Mouse (Mus musculus) hindbrain, postnatal 0 days (tissue): ENCODE data around the gene Ddx19b. TPM values are rescaled to one million over a fixed set of nuclear protein-coding genes. Genes with fewer than 3 reads are reported as not detected.
"Not testable (repeated sequence)": the region's sequence is repeated elsewhere in the genome, so short reads cannot be mapped to it uniquely, and the experiment has no call there.

Source experiments
- ATAC-seq: fragments of 200-750 bp; cut with Nextera tagmentation; 2 replicates; pipeline ENCODE4 v1.8.0; 2017; ENCODE audit warnings: mild to moderate bottlenecking, moderate TSS enrichment, moderate library complexity
- DNase-seq: peaks from one replicate; pipeline ENCODE4 v3.0.0-alpha.2; 2015; ENCODE audit warnings: low spot score
- H3K27ac ChIP-seq: fragments of 300-500 bp; sonication (generic); 2 replicates; pipeline ENCODE4 v1.5.1; 2014; ENCODE audit warnings: mild to moderate bottlenecking
- H3K27me3 ChIP-seq: fragments of 300-500 bp; sonication (generic); 2 replicates; pipeline ENCODE4 v1.6.1; 2014; ENCODE audit warnings: low read length, mixed read lengths; ENCODE audit not compliant: insufficient read depth
- H3K36me3 ChIP-seq: fragments of 300-500 bp; sonication (generic); 2 replicates; pipeline ENCODE4 v1.6.1; 2014; ENCODE audit warnings: low read length, mixed read lengths; ENCODE audit not compliant: insufficient read depth
- H3K4me1 ChIP-seq: fragments of 300-500 bp; sonication (generic); 2 replicates; pipeline ENCODE4 v1.6.1; 2014; ENCODE audit warnings: antibody characterized with exemption, low read length, mixed read lengths; ENCODE audit not compliant: insufficient read depth
- H3K4me2 ChIP-seq: fragments of 300-500 bp; sonication (generic); 2 replicates; pipeline ENCODE4 v1.6.1; 2014; ENCODE audit warnings: low read depth, mild to moderate bottlenecking, low read length, moderate library complexity, mixed read lengths
- H3K4me3 ChIP-seq: fragments of 300-500 bp; sonication (generic); 2 replicates; pipeline ENCODE4 v1.5.1; 2014; ENCODE audit warnings: low read length
- H3K9ac ChIP-seq: fragments of 300-500 bp; sonication (generic); replicated peaks from 2 replicates; pipeline ENCODE4 v1.6.1; 2014; ENCODE audit warnings: mild to moderate bottlenecking, low read length, moderate library complexity, mixed read lengths
- H3K9me3 ChIP-seq: fragments of 300-500 bp; sonication (generic); 2 replicates; pipeline ENCODE4 v1.6.1; 2016; ENCODE audit warnings: low read length, mixed read lengths
- CTCF ChIP-seq: IDR thresholded peaks from 2 replicates; pipeline ENCODE4 v1.5.1; 2016; ENCODE audit warnings: antibody characterized with exemption, control low read depth, low read depth
- WGBS: fragments of 180-500 bp; shearing (Covaris S2); extraction: QIAGEN DNeasy Blood & Tissue Kit; methylation state at CpG from one replicate; pipeline ENCODE4 v1.1.7; 2014; 5-methylcytosine and 5-hydroxymethylcytosine counted together
- polyA plus RNA-seq: library from polyadenylated mRNA; unstranded; fragments of >200 nt; fragmentation: Nextera tagmentation; extraction: Ambion mirVana; gene quantifications from 2 replicates; pipeline ENCODE4 v1.2.1, GENCODE M21; 2015
- total RNA-seq: library from RNA; depleted of rRNA; stranded (reverse); fragments of >200 nt; gene quantifications from 2 replicates; pipeline ENCODE4 v1.2.3, GENCODE M21; 2014

Ddx19b gene
- total and polyA plus RNA-seq, 2 experiments from 2014 or later: 5.8 to 12.8 TPM

- DNase-seq: peak; percentile 95
- Histone ChIP-seq H3K4me2 (peak overlapping the region; percentile 67), H3K9me3 (no peaks in the 10 kb centered on the region), H3K27ac (peak overlapping the region; percentile 71), H3K4me3 (peak overlapping the region; percentile 70), H3K9ac (peak overlapping the region; percentile 76), H3K27me3 (no peaks in the 10 kb centered on the region), H3K4me1 (no peaks in the 10 kb centered on the region), H3K36me3 (no peaks in the 10 kb centered on the region)
- under 1% methylated on average over 31 of the region's 31 CpGs for WGBS
- TF ChIP-seq CTCF: 0 out of 2 replicates have a peak, but pooled peaks have one; percentile 4
- ATAC-seq: peak; percentile 97
Measured at GRCm38 (mm10) chr8:111027391-111027937, 4.1 kb downstream of the Ddx19b start.

GRCm38 (mm10) chr8:111026609-111027008, 4.9 kb downstream of the Ddx19b start:
- H3K4me1 ChIP-seq, H3K27ac ChIP-seq, H3K27me3 ChIP-seq, H3K9me3 ChIP-seq, ATAC-seq, DNase-seq, H3K36me3 ChIP-seq, H3K4me3 ChIP-seq, H3K9ac ChIP-seq: not testable (repeated sequence)
- H3K4me2 ChIP-seq: peak overlapping the region; percentile 67; the same call in 1 of the 2 replicates
- 91% methylated on average over 1 of the region's 2 CpGs for WGBS

DNA sequence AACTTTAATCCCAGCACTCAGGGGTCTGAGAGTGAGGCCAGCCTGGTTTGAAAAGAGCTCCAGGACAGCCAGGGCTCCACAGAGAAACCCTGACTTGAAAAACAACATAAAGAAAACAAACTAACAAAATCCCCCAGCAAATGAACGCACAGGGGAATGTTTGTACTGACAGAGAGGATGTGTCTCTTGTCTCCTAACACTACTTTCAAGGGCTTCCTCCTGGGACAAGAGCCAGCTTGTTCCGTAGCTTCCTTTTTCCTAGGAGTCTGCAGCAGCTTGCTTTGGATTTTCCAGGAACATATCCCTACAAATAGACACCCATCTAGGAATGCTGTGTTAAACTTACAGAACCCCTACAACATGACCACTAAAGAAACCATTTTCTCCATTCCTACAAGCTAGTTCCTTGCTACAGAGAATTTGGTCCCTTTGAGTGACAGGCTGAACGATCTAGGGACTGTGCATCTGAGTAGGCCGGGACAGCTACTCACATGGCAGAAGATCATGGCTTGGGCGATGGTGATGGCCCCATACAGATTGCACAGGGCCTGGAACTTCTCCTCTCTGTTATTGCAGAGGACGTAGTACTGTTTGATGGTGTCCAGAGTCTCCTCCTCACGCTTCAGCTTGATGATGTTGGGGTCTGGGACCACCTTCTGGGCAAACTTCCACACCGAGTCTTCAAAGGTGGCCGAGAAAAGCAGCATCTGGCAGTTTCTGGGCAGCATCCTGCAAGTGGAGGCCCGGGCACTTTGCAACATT, 21.1 kb downstream of the Ddx19b start:
- H3K27ac ChIP-seq, DNase-seq, ATAC-seq, H3K4me1 ChIP-seq, H3K9me3 ChIP-seq, H3K4me3 ChIP-seq, H3K9ac ChIP-seq, H3K27me3 ChIP-seq, H3K4me2 ChIP-seq: not testable (repeated sequence)
- 92% methylated on average over 8 of the region's 10 CpGs for WGBS
- H3K36me3 ChIP-seq: peaks cover 29% of the 10 kb centered on the region

DNA sequence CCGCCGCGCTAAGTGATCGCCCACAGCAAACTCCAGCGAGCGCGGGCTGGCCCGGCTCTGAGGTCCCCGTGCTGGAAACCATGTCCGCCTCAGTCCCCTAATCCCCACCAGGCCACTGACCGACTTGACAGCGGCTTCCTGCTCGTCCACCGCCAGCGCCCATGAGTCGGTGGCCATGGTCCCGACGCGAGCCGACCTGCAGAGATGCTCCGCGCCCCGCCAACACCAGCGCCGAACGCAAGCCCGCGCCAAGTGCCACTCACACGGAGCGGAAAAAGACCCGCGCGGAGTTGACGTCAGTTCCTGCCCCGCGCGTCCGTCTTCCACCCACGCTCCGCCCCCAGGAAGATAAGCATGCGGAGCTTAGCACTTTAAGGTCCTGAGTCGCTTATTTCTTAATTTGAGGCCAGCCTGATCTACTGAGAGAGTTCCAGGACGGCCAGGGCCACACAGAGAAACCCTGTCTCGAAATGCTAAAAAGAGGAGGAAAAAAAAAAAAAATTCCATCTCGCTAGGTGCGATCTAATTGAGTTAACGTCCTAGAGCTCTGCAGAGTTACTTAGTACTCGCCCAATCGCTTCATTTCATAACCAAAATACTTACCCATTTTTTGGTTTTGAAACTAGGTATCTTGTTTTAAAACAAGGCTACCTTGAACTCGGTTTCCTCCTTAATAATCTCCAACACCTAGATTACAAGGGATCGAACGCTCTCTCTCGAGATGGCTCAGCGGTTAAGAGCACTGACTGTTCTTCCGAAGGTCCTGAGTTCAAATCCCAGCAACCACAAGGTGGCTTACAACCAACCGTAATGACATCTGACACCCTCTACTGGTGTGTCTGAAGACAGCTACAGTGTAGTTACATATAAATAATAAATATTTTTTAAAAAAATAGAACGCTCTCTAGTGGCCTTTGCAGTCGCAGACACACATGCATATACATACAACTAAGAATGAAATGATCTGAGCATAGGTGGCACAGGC, 33.7 kb downstream of the Ddx19b start, which contains the start of gene Ddx19a:
TSS of gene Ddx19a (minus strand) at position 254 of the 985 bp plus-strand sequence.
- DNase-seq (peak; percentile 95), ATAC-seq (peak; percentile 98)
- Histone ChIP-seq H3K9ac (peak within 1 kb of the TSS; percentile 67), H3K27ac (peak within 1 kb of the TSS; percentile 70), H3K4me3 (peak within 1 kb of the TSS; percentile 75), H3K27me3 (no peaks in the 10 kb centered on the region), H3K9me3 (no peaks in the 10 kb centered on the region), H3K4me2 (peak within 1 kb of the TSS; percentile 77), H3K36me3 (no peaks in the 10 kb centered on the region), H3K4me1 (peaks cover 5% of the 10 kb centered on the region)
- peak; percentile 57 for TF ChIP-seq CTCF
- 3% methylated on average over 58 of the region's 58 CpGs for WGBS

DNA sequence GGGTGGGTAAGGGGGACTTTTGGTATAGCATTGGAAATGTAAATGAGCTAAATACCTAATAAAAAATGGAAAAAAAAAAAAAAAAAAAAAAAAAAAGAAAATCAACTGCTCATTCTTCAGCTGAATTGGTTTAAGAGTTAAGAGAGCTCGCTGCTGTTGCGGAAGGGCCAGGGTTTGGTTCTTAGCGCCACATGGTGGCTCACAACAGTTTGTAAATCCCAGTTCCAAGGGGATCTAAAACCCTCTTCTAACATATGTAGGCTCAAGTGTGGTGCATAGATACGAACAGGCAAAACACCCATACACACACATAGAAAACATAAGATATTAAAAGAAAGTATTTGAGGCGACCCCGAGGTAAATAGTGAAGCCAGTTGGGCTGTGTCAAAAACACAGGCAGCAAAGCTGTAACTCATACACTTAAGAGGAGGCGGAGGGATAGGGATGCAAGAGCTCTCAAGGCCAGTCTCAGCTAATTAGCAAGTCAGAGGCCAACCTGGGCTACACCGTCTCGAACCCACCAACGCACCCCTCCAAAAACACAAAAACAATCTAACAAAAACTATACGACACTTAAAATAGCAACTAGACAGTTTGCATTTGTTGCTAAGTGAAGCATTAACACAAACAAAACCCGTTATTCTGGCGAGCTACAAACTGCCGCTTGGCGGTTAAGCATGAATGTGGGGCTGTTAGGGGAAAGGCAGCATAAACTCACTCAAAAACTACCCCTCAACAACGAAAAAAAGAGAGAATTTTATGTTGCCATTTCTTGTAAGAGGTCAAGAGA, 34.7 kb downstream of the Ddx19b start:
- no peak for DNase-seq
- WGBS: 40% methylated on average over 16 of the region's 16 CpGs
- Histone ChIP-seq H3K4me3 (peak overlapping the region; percentile 75), H3K9ac (peak overlapping the region; percentile 67), H3K27ac (peak overlapping the region; percentile 70), H3K36me3 (peaks cover 5% of the 10 kb centered on the region; the same call in 1 of the 2 replicates), H3K27me3 (no peaks in the 10 kb centered on the region), H3K4me1 (peaks cover 5% of the 10 kb centered on the region), H3K9me3 (no peaks in the 10 kb centered on the region), H3K4me2 (peak overlapping the region; percentile 77)
- no peak for ATAC-seq
- TF ChIP-seq CTCF: no peak

DNA sequence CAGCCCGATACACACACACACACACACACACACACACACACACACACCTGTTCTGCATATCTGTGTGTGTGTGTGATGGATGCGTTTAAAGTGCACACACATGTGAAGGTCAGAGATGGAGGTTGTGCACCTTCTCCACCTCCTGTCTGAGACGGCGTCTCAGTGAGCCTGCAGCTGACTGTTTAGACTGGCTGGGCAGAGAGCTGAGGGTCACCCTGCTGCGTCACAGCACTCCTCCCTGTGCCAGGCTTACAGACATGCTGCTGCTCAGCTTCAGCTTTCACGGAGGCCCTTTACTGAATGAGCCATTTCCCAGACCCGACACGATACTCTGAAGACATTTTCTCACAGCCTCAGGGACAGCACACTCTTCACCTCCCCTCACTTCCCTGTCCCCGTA, 41.5 kb downstream of the Ddx19b start:
- Histone ChIP-seq H3K4me2 (no peak overlapping the region), H3K36me3 (peaks cover 47% of the 10 kb centered on the region), H3K9ac (no peak overlapping the region), H3K4me3 (no peak overlapping the region), H3K27me3 (no peaks in the 10 kb centered on the region), H3K4me1 (no peaks in the 10 kb centered on the region), H3K9me3 (no peaks in the 10 kb centered on the region), H3K27ac (no peak overlapping the region)
- WGBS: 91% methylated on average over 9 of the region's 9 CpGs
- ATAC-seq (no peak), DNase-seq (no peak)
- TF ChIP-seq CTCF: no peak
